Mouse (Mus musculus) kidney, adult 2 months (tissue): ENCODE measurements around the gene Nrxn3.

ENCODE experiments used
- CTCF ChIP-seq: fragments of 200-500 bp; conservative IDR thresholded peaks from 2 replicates; pipeline ENCODE4 v1.5.1; 2011; ENCODE audit warnings: low read depth, mild to moderate bottlenecking, control low read depth, low read length, moderate library complexity, mixed read lengths; ENCODE audit not compliant: insufficient read depth, insufficient read length
- POLR2A ChIP-seq: fragments of 200-500 bp; IDR thresholded peaks from one replicate; pipeline ENCODE4 v1.6.1; 2011; ENCODE audit warnings: low read depth, low read length, control low read depth

DNA sequence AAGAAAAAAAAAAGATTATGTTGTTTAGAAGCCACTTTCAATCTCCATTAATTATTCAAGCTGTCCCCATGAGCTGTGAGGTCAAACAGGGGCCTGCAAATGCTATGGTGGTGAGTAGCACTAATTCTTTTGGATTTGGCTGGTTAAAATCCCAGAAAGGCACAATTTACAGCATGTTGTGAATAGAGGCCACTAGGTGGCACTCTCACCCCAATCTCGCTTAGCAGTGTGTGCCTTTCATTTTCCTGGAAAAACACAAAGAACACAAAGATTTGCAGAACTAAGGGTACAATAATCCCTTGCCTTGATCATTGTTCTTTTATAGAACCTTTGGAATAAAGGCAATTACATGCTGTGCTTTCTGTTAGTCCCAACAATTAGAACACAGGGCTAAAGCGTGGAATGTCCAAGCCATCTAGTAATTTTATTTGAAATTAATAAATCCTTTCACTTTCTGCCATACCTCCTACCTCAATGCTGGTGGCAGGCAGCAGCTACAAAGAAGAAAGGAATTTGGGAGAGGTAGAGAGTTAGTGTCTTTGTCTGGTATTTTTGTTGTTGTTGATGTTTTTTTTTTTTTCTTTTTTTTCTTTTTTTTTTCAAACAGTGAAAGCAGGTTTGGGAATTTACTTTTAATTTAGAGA lies 782.6 kb downstream of the Nrxn3 start:
- TF ChIP-seq CTCF: peak; percentile 52
- no peak for TF ChIP-seq POLR2A
